Comparison of ENCODE assay signal across 8 mouse cellular contexts in the genomic region with DNA sequence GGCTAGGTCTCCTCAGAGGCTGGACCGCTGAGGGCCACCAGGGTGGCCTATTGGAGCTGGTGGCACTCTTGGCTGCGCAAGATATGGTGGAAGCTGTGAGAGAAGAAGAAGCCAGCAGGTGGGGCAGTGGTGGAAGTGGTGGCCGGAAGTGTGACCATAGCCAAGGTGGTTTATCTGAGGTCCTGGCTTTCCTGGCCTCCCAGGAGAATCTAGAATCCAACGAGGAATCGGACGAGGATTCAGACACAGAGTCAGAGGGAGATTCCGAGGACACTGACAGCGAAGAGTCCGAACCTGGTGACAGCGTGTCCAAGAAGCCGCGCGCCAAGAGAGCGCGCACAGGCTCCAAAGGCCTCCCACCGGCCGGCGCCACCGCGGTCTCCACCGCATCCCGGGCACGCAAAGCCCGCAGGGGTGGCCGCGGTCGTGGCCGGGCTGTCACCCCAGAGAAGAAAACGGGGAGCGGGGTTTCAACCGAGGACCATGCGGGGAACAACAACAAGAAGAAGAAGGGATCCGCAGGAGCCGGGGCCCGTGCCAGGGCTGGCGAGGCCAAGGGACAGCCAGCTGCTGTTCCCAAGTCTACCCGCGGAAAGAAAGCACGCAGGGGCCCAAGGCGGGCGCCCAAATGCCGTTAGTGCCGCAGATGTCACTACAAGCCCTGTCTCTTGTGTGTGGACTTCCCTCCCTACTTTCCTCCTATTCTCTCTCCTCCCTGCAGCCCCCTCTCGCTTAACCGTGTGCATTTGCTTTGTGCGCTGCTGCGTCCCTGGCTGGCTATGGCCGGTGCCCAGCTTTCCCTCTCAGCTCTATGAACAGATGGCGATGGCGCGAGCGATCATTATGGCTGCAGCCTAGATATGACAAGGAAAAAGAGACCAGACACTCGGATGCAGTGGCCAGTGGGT. TPM values are rescaled to one million over a fixed set of nuclear protein-coding genes. Genes with fewer than 3 reads are reported as not detected.
A peak's percentile ranks its signal among the peaks of the same experiment; 100 is the strongest.
DNase-seq lines count a peak whose midpoint lies in the region; ATAC-seq and TF ChIP-seq lines count a peak whose summit lies in the region.

No protein-coding gene starts in this region.

- TF ChIP-seq POLR2A in lung, adult 2 months (IDR thresholded peaks at IDR 0.05; ENCODE audit: borderline replicate concordance, extremely low read depth, low read depth, low read length) = no peak
- no peak for TF ChIP-seq POLR2A in limb, embryonic 14.5 days (IDR thresholded peaks at IDR 0.05; ENCODE audit: borderline replicate concordance, extremely low read depth, insufficient read depth, insufficient read length)
- no peak for TF ChIP-seq POLR2A in small intestine, adult 2 months (IDR thresholded peaks at IDR 0.05; ENCODE audit: low read depth, low read length)

- no peak for DNase-seq in lung, adult 2 months
- peak; percentile 88 to 89 for DNase-seq in cerebellum, postnatal 10 days
- DNase-seq in limb, embryonic 14.5 days (ENCODE audit: low spot score) = no peak
- no peak for DNase-seq in urinary bladder, adult 18-20 months (ENCODE audit: low spot score in 2 of 2)
- no peak for DNase-seq in thymus, postnatal 36 days

- H3K4me2 ChIP-seq in lung, embryonic 15.5 days = peak overlapping the region; percentile 65
- H3K4me2 ChIP-seq in heart, embryonic 13.5 days = peak overlapping the region; percentile 92
- peak overlapping the region; percentile 79 for H3K4me2 ChIP-seq in limb, embryonic 14.5 days (replicated peaks; ENCODE audit: low read depth, low read length, severe bottlenecking)

- no peak for TF ChIP-seq CTCF in lung, adult 2 months (IDR thresholded peaks at IDR 0.05; ENCODE audit: insufficient read depth, low read length)
- no peak for TF ChIP-seq CTCF in small intestine, adult 2 months (IDR thresholded peaks at IDR 0.05; ENCODE audit: extremely low read depth, insufficient read length, insufficient replicate concordance, low read depth, low read length)

- 0 out of 2 replicates have a peak overlapping the region, but pooled peaks have one; percentile 8 for H3K27ac ChIP-seq in lung, embryonic 15.5 days
- no peak overlapping the region for H3K27ac ChIP-seq in heart, embryonic 13.5 days (replicated peaks)
- peak overlapping the region; percentile 33; the same call in 1 of the 2 replicates for H3K27ac ChIP-seq in limb, embryonic 14.5 days (replicated peaks; ENCODE audit: low read depth, low read length)
- H3K27ac ChIP-seq in small intestine, adult 2 months (ENCODE audit: insufficient read depth, low read depth, low read length) = no peak overlapping the region

- peak overlapping the region; percentile 31 for H3K4me3 ChIP-seq in lung, embryonic 15.5 days
- H3K4me3 ChIP-seq in lung, adult 2 months (replicated peaks; ENCODE audit: extremely low read depth, low read depth, low read length) = no peak overlapping the region
- H3K4me3 ChIP-seq in heart, embryonic 13.5 days = peak overlapping the region; percentile 66
- peak overlapping the region; percentile 55 for H3K4me3 ChIP-seq in limb, embryonic 14.5 days (replicated peaks; ENCODE audit: low read length)
- H3K4me3 ChIP-seq in small intestine, adult 2 months (ENCODE audit: low read depth, low read length) = peak overlapping the region; percentile 29

- H3K4me1 ChIP-seq in lung, embryonic 15.5 days = peaks cover 66% of the 10 kb centered on the region
- peaks cover 8% of the 10 kb centered on the region for H3K4me1 ChIP-seq in lung, adult 2 months (ENCODE audit: control insufficient read depth, insufficient read depth, low read length)
- peaks cover 63% of the 10 kb centered on the region for H3K4me1 ChIP-seq in heart, embryonic 13.5 days
- H3K4me1 ChIP-seq in limb, embryonic 14.5 days (ENCODE audit: control insufficient read depth, insufficient read depth, low read length) = peaks cover 42% of the 10 kb centered on the region
- peaks cover 8% of the 10 kb centered on the region for H3K4me1 ChIP-seq in small intestine, adult 2 months (ENCODE audit: control insufficient read depth, insufficient read depth, insufficient read length, low read length)

- no peak for ATAC-seq in lung, embryonic 15.5 days (ENCODE audit: borderline replicate concordance, extremely low read depth, low FRiP score, low TSS enrichment)
- no peak for ATAC-seq in heart, embryonic 13.5 days (ENCODE audit: extremely low read depth, insufficient number of reproducible peaks, low FRiP score, low TSS enrichment)
- no peak for ATAC-seq in limb, embryonic 14.5 days (ENCODE audit: low FRiP score, low read depth)

- peaks cover 52% of the 10 kb centered on the region for H3K27me3 ChIP-seq in lung, embryonic 15.5 days
- peaks cover 57% of the 10 kb centered on the region for H3K27me3 ChIP-seq in heart, embryonic 13.5 days (replicated peaks)
- H3K27me3 ChIP-seq in limb, embryonic 14.5 days (ENCODE audit: control insufficient read depth, insufficient read depth, low read length) = peaks cover 34% of the 10 kb centered on the region
- peaks cover 37% of the 10 kb centered on the region for H3K27me3 ChIP-seq in small intestine, adult 2 months (ENCODE audit: control insufficient read depth, insufficient read depth, low read length)

- no peaks in the 10 kb centered on the region for H3K9me3 ChIP-seq in lung, embryonic 15.5 days
- H3K9me3 ChIP-seq in heart, embryonic 13.5 days = no peaks in the 10 kb centered on the region
- no peaks in the 10 kb centered on the region for H3K9me3 ChIP-seq in limb, embryonic 14.5 days (ENCODE audit: control insufficient read depth, low read length)

- no peaks in the 10 kb centered on the region for H3K36me3 ChIP-seq in lung, embryonic 15.5 days
- no peaks in the 10 kb centered on the region for H3K36me3 ChIP-seq in heart, embryonic 13.5 days
- H3K36me3 ChIP-seq in limb, embryonic 14.5 days (ENCODE audit: control insufficient read depth, insufficient read depth, low read length) = no peaks in the 10 kb centered on the region
- H3K36me3 ChIP-seq in small intestine, adult 2 months (ENCODE audit: control insufficient read depth, insufficient read depth, low read length) = no peaks in the 10 kb centered on the region

- 5% methylated on average over 53 of the region's 53 CpGs for WGBS in lung, embryonic 15.5 days
- 11% methylated on average over 53 of the region's 53 CpGs for WGBS in lung, adult 2 months
- 4% methylated on average over 53 of the region's 53 CpGs for WGBS in heart, embryonic 13.5 days
- 6% methylated on average over 39 of the region's 53 CpGs for WGBS in limb, embryonic 14.5 days
- WGBS in small intestine, adult 2 months = 13% methylated on average over 53 of the region's 53 CpGs

- peak overlapping the region; percentile 17; the same call in 1 of the 2 replicates for H3K9ac ChIP-seq in lung, embryonic 15.5 days
- peak overlapping the region; percentile 72 for H3K9ac ChIP-seq in heart, embryonic 13.5 days
- peak overlapping the region; percentile 49 for H3K9ac ChIP-seq in limb, embryonic 14.5 days (ENCODE audit: low read depth, low read length, severe bottlenecking)

RNA-seq across cellular contexts. Expression of a gene that starts 2.2 kb away (rescaled TPM):
- polyA plus RNA-seq in lung, embryonic 15.5 days (2015; fragmentation: Nextera tagmentation; extraction: Ambion mirVana) = 6.2 and 6.6 TPM in 2 replicates
- 2.0 and 3.2 TPM in 2 replicates for polyA plus RNA-seq in lung, adult 2 months (2012; rRNA removed)
- polyA plus RNA-seq in heart, embryonic 13.5 days (2015; fragmentation: Nextera tagmentation; extraction: Ambion mirVana) = 4.0 and 4.1 TPM in 2 replicates
- 12.8 and 13.9 TPM in 2 replicates for polyA plus RNA-seq in limb, embryonic 14.5 days (2012; rRNA removed)
- polyA plus RNA-seq in limb, embryonic 14.5 days (2014; fragmentation: Nextera tagmentation; extraction: Ambion mirVana) = 16.5 and 18.8 TPM in 2 replicates
- polyA plus RNA-seq in small intestine, adult 2 months (2012; rRNA removed) = 1.2 and 1.4 TPM in 2 replicates

RNA-seq across cellular contexts. Expression of a gene that starts 12.8 kb away (rescaled TPM):
- polyA plus RNA-seq in lung, embryonic 15.5 days (2015; fragmentation: Nextera tagmentation; extraction: Ambion mirVana) = 0.11 and 0.36 TPM in 2 replicates
- not detected in 2 replicates for polyA plus RNA-seq in lung, adult 2 months (2012; rRNA removed)
- polyA plus RNA-seq in heart, embryonic 13.5 days (2015; fragmentation: Nextera tagmentation; extraction: Ambion mirVana) = 0.11 and 0.15 TPM in 2 replicates
- 0.33 and 0.49 TPM in 2 replicates for polyA plus RNA-seq in limb, embryonic 14.5 days (2012; rRNA removed)
- polyA plus RNA-seq in limb, embryonic 14.5 days (2014; fragmentation: Nextera tagmentation; extraction: Ambion mirVana) = 0.43 and 0.58 TPM in 2 replicates
- 0.04 and 0.09 TPM in 2 replicates for polyA plus RNA-seq in small intestine, adult 2 months (2012; rRNA removed)

RNA-seq across cellular contexts. Expression of a gene that starts 22.8 kb away (rescaled TPM):
- polyA plus RNA-seq in lung, embryonic 15.5 days (2015; fragmentation: Nextera tagmentation; extraction: Ambion mirVana) = 101 and 104 TPM in 2 replicates
- polyA plus RNA-seq in lung, adult 2 months (2012; rRNA removed) = 279 and 310 TPM in 2 replicates
- 85.5 and 101 TPM in 2 replicates for polyA plus RNA-seq in heart, embryonic 13.5 days (2015; fragmentation: Nextera tagmentation; extraction: Ambion mirVana)
- 281 and 320 TPM in 2 replicates for polyA plus RNA-seq in limb, embryonic 14.5 days (2012; rRNA removed)
- polyA plus RNA-seq in limb, embryonic 14.5 days (2014; fragmentation: Nextera tagmentation; extraction: Ambion mirVana) = 156 and 164 TPM in 2 replicates
- 147 and 452 TPM in 2 replicates for polyA plus RNA-seq in small intestine, adult 2 months (2012; rRNA removed)

RNA-seq across cellular contexts. Expression of a gene that starts 36.2 kb away (rescaled TPM):
- polyA plus RNA-seq in lung, embryonic 15.5 days (2015; fragmentation: Nextera tagmentation; extraction: Ambion mirVana) = 0.16 and 0.17 TPM in 2 replicates
- polyA plus RNA-seq in lung, adult 2 months (2012; rRNA removed) = 0.03 and 0.04 TPM in 2 replicates
- polyA plus RNA-seq in heart, embryonic 13.5 days (2015; fragmentation: Nextera tagmentation; extraction: Ambion mirVana) = 0.09 and 0.14 TPM in 2 replicates
- polyA plus RNA-seq in limb, embryonic 14.5 days (2012; rRNA removed) = 0.29 and 0.34 TPM in 2 replicates
- polyA plus RNA-seq in limb, embryonic 14.5 days (2014; fragmentation: Nextera tagmentation; extraction: Ambion mirVana) = 0.17 and 0.23 TPM in 2 replicates
- polyA plus RNA-seq in small intestine, adult 2 months (2012; rRNA removed) = 0.05 and 0.14 TPM in 2 replicates

RNA-seq across cellular contexts. Expression of a gene that starts 40.4 kb away (rescaled TPM):
- 2.0 and 2.4 TPM in 2 replicates for polyA plus RNA-seq in lung, embryonic 15.5 days (2015; fragmentation: Nextera tagmentation; extraction: Ambion mirVana)
- polyA plus RNA-seq in lung, adult 2 months (2012; rRNA removed) = 9.8 and 10.4 TPM in 2 replicates
- 0.32 and 0.59 TPM in 2 replicates for polyA plus RNA-seq in heart, embryonic 13.5 days (2015; fragmentation: Nextera tagmentation; extraction: Ambion mirVana)
- polyA plus RNA-seq in limb, embryonic 14.5 days (2012; rRNA removed) = 3.6 and 4.1 TPM in 2 replicates
- 2.3 and 2.8 TPM in 2 replicates for polyA plus RNA-seq in limb, embryonic 14.5 days (2014; fragmentation: Nextera tagmentation; extraction: Ambion mirVana)
- polyA plus RNA-seq in small intestine, adult 2 months (2012; rRNA removed) = 1.2 and 1.7 TPM in 2 replicates

Comparison
In these comparisons a context has a peak if more than half of its experiments do, and no peak if none do; other contexts are left out.
1. H3K27ac ChIP-seq: peak in lung, embryonic 15.5 days (single experiment) and limb, embryonic 14.5 days (single experiment); none in heart, embryonic 13.5 days (single experiment) and small intestine, adult 2 months (single experiment).
2. H3K9ac ChIP-seq: peak in every context shown above with its lines; median percentile 72 in heart, embryonic 13.5 days; 49 in limb, embryonic 14.5 days; 17 in lung, embryonic 15.5 days.
3. DNase-seq: peak in cerebellum, postnatal 10 days (2 of 2); none in lung, adult 2 months (single experiment), limb, embryonic 14.5 days (single experiment), urinary bladder, adult 18-20 months (0 of 2) and thymus, postnatal 36 days (0 of 2).
4. Peak in every context shown above with its lines, with median percentiles within 50 percentile points of each other: H3K4me2 ChIP-seq.